Mouse (Mus musculus) thymus, adult 2 months (tissue): Measurements from ENCODE around the gene Luc7l2.
A peak's percentile ranks its signal among the peaks of the same experiment; 100 is the strongest.

Experiments
- CTCF ChIP-seq: fragments of 200-500 bp; IDR thresholded peaks from 2 replicates; pipeline ENCODE4 v1.5.1; 2012; ENCODE audit warnings: mild to moderate bottlenecking, control low read depth, low read length, moderate library complexity, borderline replicate concordance; ENCODE audit not compliant: control insufficient read depth, poor library complexity, insufficient read depth; ENCODE audit errors: extremely low read depth
- POLR2A ChIP-seq: fragments of 200-500 bp; IDR thresholded peaks from 2 replicates; pipeline ENCODE4 v1.6.1; 2012; ENCODE audit warnings: mild to moderate bottlenecking, low read length, control low read depth, moderate library complexity; ENCODE audit not compliant: control insufficient read depth, poor library complexity, insufficient read depth; ENCODE audit errors: extremely low read depth

- TF ChIP-seq POLR2A (peak; percentile 50), CTCF (0 out of 2 replicates have a peak, but pooled peaks have one; percentile 48)
These were observed 978 bp downstream of the Luc7l2 start for GRCm38 (mm10) chr6:38551989-38552635.
